Mouse (Mus musculus) CD4-positive naive resting alpha-beta T cell, adult 76 days (primary cell): ENCODE measurements around the gene Zfp981. TPM values are rescaled to one million over a fixed set of nuclear protein-coding genes. Genes with fewer than 3 reads are reported as not detected.

ENCODE experiments used
- total RNA-seq: library from RNA; stranded (reverse); gene quantifications from one replicate; pipeline ENCODE4 v1.2.4, GENCODE M21; 2023

The Zfp981 gene
- not detected for total RNA-seq

GRCm38 (mm10) chr4:146501727-146502126 is at the start of gene Zfp981:
Gene Zfp981 (plus strand): TSS chr4:146502027.

Other genes starting within 250 kb of the Zfp981 start
- 1.8 TPM for gene Zfp992, start 53.0 kb upstream of the Zfp981 start, total RNA-seq
- gene Zfp993, start 108.9 kb downstream of the Zfp981 start, total RNA-seq, result 1.5 TPM